ENCODE assay signal across 11 mouse cellular contexts in genomic region chr13:44085621-44086510, GRCm38 (mm10).
DNase-seq lines count a peak whose midpoint lies in the region; ATAC-seq lines count a peak whose summit lies in the region.
"Had no signal": no experiment of that assay in that cellular context is flagged by ENCODE, and none has a peak within 500 bp of the region (broad histone marks: within the 10 kb centered on the region; RNA-seq: fewer than 3 reads in every experiment).

No protein-coding gene starts in this region.

- ATAC-seq in stomach, embryonic 15.5 days (ENCODE audit: insufficient read depth, low FRiP score, low read depth), result no peak
- ATAC-seq in frontal cortex, adult (ENCODE audit: low TSS enrichment), result no peak

- no peaks in the 10 kb centered on the region for H3K27me3 ChIP-seq in stomach, embryonic 15.5 days (replicated peaks)
- H3K27me3 ChIP-seq: limb, embryonic 13.5 days had no signal

- no peaks in the 10 kb centered on the region for H3K9me3 ChIP-seq in stomach, embryonic 15.5 days
- H3K9me3 ChIP-seq: limb, embryonic 13.5 days had no signal

- peak overlapping the region; percentile 26; the same call in 1 of the 2 replicates for H3K27ac ChIP-seq in stomach, embryonic 15.5 days
- H3K27ac ChIP-seq: limb, embryonic 13.5 days had no signal

- no peak overlapping the region for H3K4me2 ChIP-seq in stomach, embryonic 15.5 days
- H3K4me2 ChIP-seq: limb, embryonic 13.5 days had no signal

- 44% methylated on average over 10 of the region's 10 CpGs for WGBS in stomach, embryonic 15.5 days

- no peak overlapping the region for H3K4me3 ChIP-seq in stomach, embryonic 15.5 days (replicated peaks)
- H3K4me3 ChIP-seq: erythroblast, embryonic 14.5 days; limb, embryonic 13.5 days had no signal

- peak; percentile 73 to 85 for DNase-seq in adrenal gland, adult (ENCODE audit: inconsistent age in 2 of 2, low spot score in 1 of 2)
- no peak for DNase-seq in adrenal gland, postnatal 4 days (ENCODE audit: low spot score in 2 of 2)
- DNase-seq in kidney, adult 9 months, result peak; percentile 6
- no peak for DNase-seq in kidney, postnatal 4 days
- DNase-seq in fibroblast of lung, adult 2 months (ENCODE audit: low read depth), result peak; percentile 50
- no peak for DNase-seq in spleen, adult 18-20 months
- DNase-seq: gastrocnemius, postnatal 10 days had no signal

- no peaks in the 10 kb centered on the region for H3K36me3 ChIP-seq in stomach, embryonic 15.5 days
- H3K36me3 ChIP-seq: limb, embryonic 13.5 days had no signal

- no peak overlapping the region for H3K9ac ChIP-seq in stomach, embryonic 15.5 days
- H3K9ac ChIP-seq: limb, embryonic 13.5 days had no signal

- H3K4me1 ChIP-seq in stomach, embryonic 15.5 days, result 0 out of 2 replicates have a peak, but pooled peaks cover 11% of the 10 kb centered on the region
- H3K4me1 ChIP-seq: limb, embryonic 13.5 days had no signal

Comparison
In these comparisons a context has a peak if more than half of its experiments do, and no peak if none do; other contexts are left out.
1. DNase-seq: peak in adrenal gland, adult (2 of 2), kidney, adult 9 months (single experiment) and fibroblast of lung, adult 2 months (single experiment); none in adrenal gland, postnatal 4 days (0 of 2), kidney, postnatal 4 days (0 of 2) and spleen, adult 18-20 months (0 of 2).